In the genomic region with DNA sequence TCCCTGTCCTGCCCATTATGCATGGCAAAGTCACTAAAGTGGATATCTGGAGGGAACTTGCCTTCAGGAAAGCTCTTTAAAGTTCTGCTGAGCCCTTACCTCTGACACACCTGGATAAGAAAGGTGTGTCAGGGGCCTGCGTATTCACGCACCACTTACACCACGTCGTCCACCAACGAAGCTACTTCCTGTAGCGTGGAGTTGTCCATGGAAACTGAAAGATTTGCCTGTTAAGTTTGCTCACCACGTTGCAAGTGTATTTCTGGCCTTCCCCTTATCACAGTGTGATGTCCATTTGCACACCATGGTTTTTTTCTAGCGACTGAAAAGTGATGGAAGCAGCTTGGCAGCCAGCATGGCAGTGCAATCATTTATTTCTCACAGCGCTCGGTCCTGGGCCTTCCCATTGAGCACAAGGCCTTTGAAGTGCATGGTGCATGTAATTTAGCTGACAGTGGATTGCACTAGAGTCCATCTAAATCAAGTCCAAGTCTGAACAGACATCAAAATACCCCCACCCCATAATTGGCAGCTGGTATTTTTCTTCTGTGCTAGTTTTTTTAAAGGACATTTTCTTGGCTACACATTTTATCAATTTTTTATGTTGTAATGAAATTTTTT, we compare ENCODE assay signal across 13 mouse cellular contexts.
DNase-seq lines count a peak whose midpoint lies in the region; ATAC-seq and TF ChIP-seq lines count a peak whose summit lies in the region.
"Had no signal": no experiment of that assay in that cellular context is flagged by ENCODE, and none has a peak within 500 bp of the region (broad histone marks: within the 10 kb centered on the region; RNA-seq: fewer than 3 reads in every experiment).

No protein-coding gene starts in this region.

- WGBS in cerebellum, adult 2 months, result 40% methylated on average over 10 of the region's 10 CpGs
- WGBS in neural tube, embryonic 11.5 days, result 61% methylated on average over 10 of the region's 10 CpGs
- 30% methylated on average over 10 of the region's 10 CpGs for WGBS in midbrain, embryonic 14.5 days

- no peak overlapping the region for H3K4me2 ChIP-seq in neural tube, embryonic 11.5 days (ENCODE audit: low read depth)
- H3K4me2 ChIP-seq in midbrain, embryonic 14.5 days (ENCODE audit: low read length), result no peak overlapping the region
- H3K4me2 ChIP-seq: embryonic facial prominence, embryonic 13.5 days; heart, embryonic 13.5 days had no signal

- no peaks in the 10 kb centered on the region for H3K4me1 ChIP-seq in cerebellum, adult 2 months (ENCODE audit: control insufficient read depth, insufficient read depth, low read length)
- peaks cover 5% of the 10 kb centered on the region for H3K4me1 ChIP-seq in neural tube, embryonic 11.5 days (ENCODE audit: control insufficient read depth, insufficient read depth, low read length)
- H3K4me1 ChIP-seq in midbrain, embryonic 14.5 days (ENCODE audit: control insufficient read depth, insufficient read depth, low read length), result peaks cover 10% of the 10 kb centered on the region
- H3K4me1 ChIP-seq: embryonic facial prominence, embryonic 13.5 days had no signal

- H3K4me3 ChIP-seq in cerebellum, adult 2 months (replicated peaks; ENCODE audit: insufficient read depth, low read depth, low read length), result no peak overlapping the region
- no peak overlapping the region for H3K4me3 ChIP-seq in neural tube, embryonic 11.5 days (ENCODE audit: low read depth, low read length)
- no peak overlapping the region for H3K4me3 ChIP-seq in midbrain, embryonic 14.5 days (replicated peaks; ENCODE audit: low read depth, low read length)
- H3K4me3 ChIP-seq: embryonic facial prominence, embryonic 13.5 days; heart, embryonic 13.5 days had no signal

- H3K36me3 ChIP-seq in neural tube, embryonic 11.5 days (ENCODE audit: control insufficient read depth, insufficient read depth, low read length), result no peaks in the 10 kb centered on the region
- H3K36me3 ChIP-seq in midbrain, embryonic 14.5 days (ENCODE audit: control insufficient read depth, insufficient read depth, low read length), result no peaks in the 10 kb centered on the region
- H3K36me3 ChIP-seq: embryonic facial prominence, embryonic 13.5 days; heart, embryonic 13.5 days had no signal

- no peaks in the 10 kb centered on the region for H3K27me3 ChIP-seq in cerebellum, adult 2 months (ENCODE audit: control insufficient read depth, insufficient read depth, low read length)
- H3K27me3 ChIP-seq in neural tube, embryonic 11.5 days (ENCODE audit: control insufficient read depth, insufficient read depth, low read length), result no peaks in the 10 kb centered on the region
- no peaks in the 10 kb centered on the region for H3K27me3 ChIP-seq in midbrain, embryonic 14.5 days (ENCODE audit: control insufficient read depth, insufficient read depth, low read length)
- H3K27me3 ChIP-seq: CH12.LX; embryonic facial prominence, embryonic 13.5 days; heart, embryonic 13.5 days had no signal

- no peak overlapping the region for H3K9ac ChIP-seq in neural tube, embryonic 11.5 days (ENCODE audit: low read length)
- no peak overlapping the region for H3K9ac ChIP-seq in midbrain, embryonic 14.5 days (replicated peaks; ENCODE audit: low read length)
- H3K9ac ChIP-seq: embryonic facial prominence, embryonic 13.5 days; heart, embryonic 13.5 days had no signal

- no peak for TF ChIP-seq POLR2A in cerebellum, adult 2 months (IDR thresholded peaks at IDR 0.05; ENCODE audit: borderline replicate concordance, insufficient read depth, low read length)

- H3K27ac ChIP-seq in cerebellum, adult 2 months (ENCODE audit: insufficient read depth, low read length), result no peak overlapping the region
- H3K27ac ChIP-seq in neural tube, embryonic 11.5 days (ENCODE audit: low read depth, low read length), result no peak overlapping the region
- H3K27ac ChIP-seq in midbrain, embryonic 14.5 days (replicated peaks; ENCODE audit: low read depth, low read length), result no peak overlapping the region
- H3K27ac ChIP-seq: embryonic facial prominence, embryonic 13.5 days; heart, embryonic 13.5 days; stomach, postnatal 0 days had no signal

- peak; percentile 38 to 57 for DNase-seq in cerebellum, postnatal 10 days
- DNase-seq in cerebellum, adult 2 months, result no peak
- DNase-seq in neural tube, embryonic 11.5 days (ENCODE audit: low spot score), result peak; percentile 34
- DNase-seq in neural tube, embryonic 10.5 days (ENCODE audit: extremely low spot score, low spot score), result no peak
- DNase-seq in midbrain, embryonic 14.5 days, result peak; percentile 65
- DNase-seq in right cerebral cortex, adult 2 months (ENCODE audit: low spot score in 2 of 2), result no peak
- DNase-seq in spleen, adult 12 weeks (ENCODE audit: low spot score), result no peak
- DNase-seq in layer of hippocampus, adult 9-10 months (ENCODE audit: low spot score), result no peak
- DNase-seq: cerebellum, adult 8-10 months had no signal

- ATAC-seq in neural tube, embryonic 11.5 days (ENCODE audit: insufficient read depth, low FRiP score, low TSS enrichment), result peak; percentile 77; the same call in 1 of the 2 replicates
- peak; percentile 53; the same call in 1 of the 2 replicates for ATAC-seq in midbrain, embryonic 14.5 days (ENCODE audit: low FRiP score, low TSS enrichment)

- no peak for TF ChIP-seq CTCF in cerebellum, adult 2 months (IDR thresholded peaks at IDR 0.05; ENCODE audit: borderline replicate concordance, insufficient read depth, low read depth, low read length)

- H3K9me3 ChIP-seq in neural tube, embryonic 11.5 days (ENCODE audit: control insufficient read depth, low read length), result no peaks in the 10 kb centered on the region
- no peaks in the 10 kb centered on the region for H3K9me3 ChIP-seq in midbrain, embryonic 14.5 days (ENCODE audit: control insufficient read depth, low read length)
- H3K9me3 ChIP-seq: embryonic facial prominence, embryonic 13.5 days; heart, embryonic 13.5 days had no signal

Comparison
In these comparisons a context has a peak if more than half of its experiments do, and no peak if none do; other contexts are left out.
1. DNase-seq: peak in cerebellum, postnatal 10 days (2 of 2), neural tube, embryonic 11.5 days (single experiment) and midbrain, embryonic 14.5 days (single experiment); none in cerebellum, adult 2 months (0 of 2), neural tube, embryonic 10.5 days (single experiment), right cerebral cortex, adult 2 months (0 of 2), spleen, adult 12 weeks (single experiment) and layer of hippocampus, adult 9-10 months (single experiment).